ENCODE assay signal across 10 mouse cellular contexts in the genomic region with DNA sequence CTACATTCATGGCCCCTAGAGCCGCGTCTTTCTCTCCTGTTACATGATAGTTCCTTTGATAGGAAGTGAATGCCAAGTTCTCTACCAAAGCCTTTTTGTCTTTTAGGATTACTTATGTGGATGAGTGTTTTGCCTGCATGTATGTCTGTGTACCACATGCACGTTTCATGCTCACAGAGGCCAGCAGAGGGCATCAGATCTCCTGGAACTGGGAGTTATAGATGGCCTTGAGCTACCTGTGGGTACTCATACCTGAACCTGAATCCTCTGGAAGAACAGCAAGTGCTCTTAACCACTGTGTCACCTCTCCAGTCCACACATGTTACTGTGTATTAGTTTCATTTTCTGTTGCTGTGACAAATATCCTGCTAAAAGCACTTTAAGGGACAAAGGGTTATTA. TPM values are rescaled to one million over a fixed set of nuclear protein-coding genes. Genes with fewer than 3 reads are reported as not detected.
DNase-seq lines count a peak whose midpoint lies in the region; ATAC-seq and TF ChIP-seq lines count a peak whose summit lies in the region.
"Had no signal": no experiment of that assay in that cellular context is flagged by ENCODE, and none has a peak within 500 bp of the region (broad histone marks: within the 10 kb centered on the region; RNA-seq: fewer than 3 reads in every experiment).

No protein-coding gene starts in this region.

- peaks cover 4% of the 10 kb centered on the region; the same call in 1 of the 2 replicates for H3K4me1 ChIP-seq in lung, embryonic 14.5 days (ENCODE audit: insufficient read depth)

- no peak overlapping the region for H3K9ac ChIP-seq in lung, embryonic 14.5 days
- H3K9ac ChIP-seq: heart, embryonic 15.5 days had no signal

- H3K27me3 ChIP-seq in lung, embryonic 14.5 days (ENCODE audit: insufficient read depth, low read length), result peaks cover 20% of the 10 kb centered on the region

- intact Hi-C loops in left cerebral cortex, adult 2 months (cut with DNase I), result no loop called here

- H3K9me3 ChIP-seq in lung, embryonic 14.5 days (ENCODE audit: low read depth, low read length), result no peaks in the 10 kb centered on the region
- H3K9me3 ChIP-seq: heart, embryonic 15.5 days had no signal

- WGBS in lung, embryonic 14.5 days, result 65% methylated on average over 3 of the region's 3 CpGs

- H3K36me3 ChIP-seq in lung, embryonic 14.5 days (ENCODE audit: insufficient read depth), result peaks cover 48% of the 10 kb centered on the region

- ATAC-seq in lung, embryonic 14.5 days (ENCODE audit: insufficient read depth), result no peak

- no peak overlapping the region for H3K4me3 ChIP-seq in left cerebral cortex, adult 2 months
- no peak overlapping the region for H3K4me3 ChIP-seq in lung, embryonic 14.5 days (ENCODE audit: low read depth, low read length)
- H3K4me3 ChIP-seq: heart, embryonic 15.5 days; myocyte had no signal

- H3K4me2 ChIP-seq in lung, embryonic 14.5 days, result no peak overlapping the region
- H3K4me2 ChIP-seq: heart, embryonic 15.5 days had no signal

- peak; percentile 56 for DNase-seq in adrenal gland, postnatal 14 days
- DNase-seq in adrenal gland, adult 8-10 months, result no peak
- DNase-seq in left cerebral cortex, adult 2 months (ENCODE audit: extremely low spot score in 1 of 2, low spot score in 2 of 2), result no peak
- DNase-seq in left cerebral cortex, adult 8-10 months (ENCODE audit: low spot score in 2 of 2), result no peak
- DNase-seq in c-Kit-positive CD71-positive TER-119-positive erythroid progenitor cells, embryonic 14.5 days (ENCODE audit: low spot score), result peak; percentile 57
- DNase-seq in lung, embryonic 14.5 days, result peak; percentile 71
- peak; percentile 78 for DNase-seq in thymus, postnatal 14 days
- no peak for DNase-seq in urinary bladder, adult 18-20 months (ENCODE audit: low spot score in 2 of 2)

- peak; percentile 52 for TF ChIP-seq CTCF in left cerebral cortex, adult 2 months (IDR thresholded peaks at IDR 0.05)
- TF ChIP-seq CTCF in lung, embryonic 14.5 days (IDR thresholded peaks at IDR 0.05; ENCODE audit: low read depth), result peak; percentile 66

- no peak overlapping the region for H3K27ac ChIP-seq in left cerebral cortex, adult 2 months
- H3K27ac ChIP-seq in lung, embryonic 14.5 days (ENCODE audit: low read depth), result no peak overlapping the region
- H3K27ac ChIP-seq: heart, embryonic 15.5 days had no signal

RNA-seq across cellular contexts. Expression of a gene that starts 4.1 kb away (rescaled TPM):
- total RNA-seq in adrenal gland, postnatal 14 days (2021), result 19.0 and 28.8 TPM in 2 replicates
- 10 to 100 TPM; 39.3 to 51.3 (median 42.1) TPM for total RNA-seq in adrenal gland, adult 8-10 months (2022)
- total RNA-seq in left cerebral cortex, adult 2 months (2021), result 10 to 100 TPM; 62.1 TPM
- 10 to 100 TPM; 57.0 to 65.5 (median 58.8) TPM for total RNA-seq in left cerebral cortex, adult 8-10 months (2022)
- 2.4 and 2.7 TPM in 2 replicates for polyA plus RNA-seq in lung, embryonic 14.5 days (2014; fragmentation: Nextera tagmentation; extraction: Ambion mirVana)

RNA-seq across cellular contexts. Expression of a gene that starts 13.0 kb away (rescaled TPM):
- total RNA-seq in adrenal gland, postnatal 14 days (2021), result 20.3 and 22.1 TPM in 2 replicates
- total RNA-seq in adrenal gland, adult 8-10 months (2022), result 10 to 100 TPM; 20.3 to 44.4 (median 31.8) TPM
- total RNA-seq in left cerebral cortex, adult 2 months (2021), result 10 to 100 TPM; 28.9 to 29.3 TPM
- total RNA-seq in left cerebral cortex, adult 8-10 months (2022), result 10 to 100 TPM; 30.2 to 34.9 (median 33.3) TPM
- 19.1 and 20.1 TPM in 2 replicates for polyA plus RNA-seq in lung, embryonic 14.5 days (2014; fragmentation: Nextera tagmentation; extraction: Ambion mirVana)

RNA-seq across cellular contexts. Expression of a gene that starts 24.1 kb away (rescaled TPM):
- total RNA-seq in adrenal gland, postnatal 14 days (2021), result 17.6 and 20.7 TPM in 2 replicates
- 10 to 100 TPM; 27.6 to 41.8 (median 34.2) TPM for total RNA-seq in adrenal gland, adult 8-10 months (2022)
- total RNA-seq in left cerebral cortex, adult 2 months (2021), result 10 to 100 TPM in 1 of 2 experiments, 1 to 10 TPM in 1; 8.7 to 13.3 TPM
- total RNA-seq in left cerebral cortex, adult 8-10 months (2022), result 10 to 100 TPM; 10.6 to 13.8 (median 11.8) TPM
- 9.2 and 9.6 TPM in 2 replicates for polyA plus RNA-seq in lung, embryonic 14.5 days (2014; fragmentation: Nextera tagmentation; extraction: Ambion mirVana)

RNA-seq across cellular contexts. Expression of a gene that starts 27.6 kb away (rescaled TPM):
- total RNA-seq in adrenal gland, postnatal 14 days (2021), result 27.8 and 40.4 TPM in 2 replicates
- 10 to 100 TPM; 42.6 to 60.5 (median 49.9) TPM for total RNA-seq in adrenal gland, adult 8-10 months (2022)
- total RNA-seq in left cerebral cortex, adult 2 months (2021), result 100 to 1,000 TPM; 190 to 222 TPM
- 100 to 1,000 TPM; 201 to 282 (median 245) TPM for total RNA-seq in left cerebral cortex, adult 8-10 months (2022)
- polyA plus RNA-seq in lung, embryonic 14.5 days (2014; fragmentation: Nextera tagmentation; extraction: Ambion mirVana), result 6.7 and 8.6 TPM in 2 replicates

RNA-seq across cellular contexts. Expression of a gene that starts 33.3 kb away (rescaled TPM):
- 27.1 and 29.5 TPM in 2 replicates for total RNA-seq in adrenal gland, postnatal 14 days (2021)
- total RNA-seq in adrenal gland, adult 8-10 months (2022), result 10 to 100 TPM; 31.4 to 37.0 (median 34.8) TPM
- 10 to 100 TPM; 13.8 to 14.6 TPM for total RNA-seq in left cerebral cortex, adult 2 months (2021)
- 10 to 100 TPM; 15.2 to 16.9 (median 16.5) TPM for total RNA-seq in left cerebral cortex, adult 8-10 months (2022)
- 41.0 and 43.4 TPM in 2 replicates for polyA plus RNA-seq in lung, embryonic 14.5 days (2014; fragmentation: Nextera tagmentation; extraction: Ambion mirVana)

Comparison
In these comparisons a context has a peak if more than half of its experiments do, and no peak if none do; other contexts are left out.
1. DNase-seq: peak in adrenal gland, postnatal 14 days (single experiment), c-Kit-positive CD71-positive TER-119-positive erythroid progenitor cells, embryonic 14.5 days (single experiment), lung, embryonic 14.5 days (single experiment) and thymus, postnatal 14 days (single experiment); none in adrenal gland, adult 8-10 months (single experiment), left cerebral cortex, adult 2 months (0 of 2), left cerebral cortex, adult 8-10 months (0 of 2) and urinary bladder, adult 18-20 months (0 of 2).